Mouse (Mus musculus) heart, adult 2 months (tissue): ENCODE measurements around the gene Ascc2.

ENCODE experiments used
- CTCF ChIP-seq: fragments of 200-600 bp; IDR thresholded peaks from 2 replicates; pipeline ENCODE4 v1.8.1; 2022; ENCODE audit warnings: antibody characterized with exemption, mild to moderate bottlenecking, moderate library complexity
- POLR2A ChIP-seq: fragments of 200-500 bp; IDR thresholded peaks from 2 replicates; pipeline ENCODE4 v1.6.1; 2011; ENCODE audit warnings: mild to moderate bottlenecking, low read depth, low read length, control low read depth; ENCODE audit not compliant: insufficient read depth

GRCm38 (mm10) chr11:4593491-4593848 is 44.1 kb upstream of the Ascc2 start:
- no peak for TF ChIP-seq POLR2A
- no peak for TF ChIP-seq CTCF
